Mouse (Mus musculus) embryonic facial prominence, embryonic 15.5 days (tissue): ENCODE measurements around the gene Iqgap2. TPM values are rescaled to one million over a fixed set of nuclear protein-coding genes. Genes with fewer than 3 reads are reported as not detected.
A peak's percentile ranks its signal among the peaks of the same experiment; 100 is the strongest.

Experiments
- ATAC-seq: fragments of 200-750 bp; cut with Nextera tagmentation; 2 replicates; pipeline ENCODE4 v1.8.0; 2017; ENCODE audit warnings: low read depth, moderate TSS enrichment; ENCODE audit not compliant: insufficient number of reproducible peaks, low FRiP score, low TSS enrichment
- H3K27ac ChIP-seq: fragments of 300-500 bp; sonication (generic); replicated peaks from 2 replicates; pipeline ENCODE4 v1.5.1; 2015; ENCODE audit warnings: mild to moderate bottlenecking, inconsistent platforms
- H3K27me3 ChIP-seq: fragments of 300-500 bp; sonication (generic); 2 replicates; pipeline ENCODE4 v1.6.1; 2015; ENCODE audit warnings: inconsistent platforms
- H3K36me3 ChIP-seq: fragments of 300-500 bp; sonication (generic); 2 replicates; pipeline ENCODE4 v1.6.1; 2015; ENCODE audit warnings: mild to moderate bottlenecking, inconsistent platforms
- H3K4me1 ChIP-seq: fragments of 300-500 bp; sonication (generic); 2 replicates; pipeline ENCODE4 v1.6.1; 2015; ENCODE audit warnings: inconsistent platforms
- H3K4me2 ChIP-seq: fragments of 300-500 bp; sonication (generic); replicated peaks from 2 replicates; pipeline ENCODE4 v1.6.1; 2015; ENCODE audit warnings: mild to moderate bottlenecking, inconsistent platforms
- H3K4me3 ChIP-seq: fragments of 300-500 bp; sonication (generic); replicated peaks from 2 replicates; pipeline ENCODE4 v1.5.1; 2015; ENCODE audit warnings: mild to moderate bottlenecking, inconsistent platforms
- H3K9ac ChIP-seq: fragments of 300-500 bp; sonication (generic); 2 replicates; pipeline ENCODE4 v1.6.1; 2015; ENCODE audit warnings: inconsistent platforms
- H3K9me3 ChIP-seq: fragments of 300-500 bp; sonication (generic); replicated peaks from 2 replicates; pipeline ENCODE4 v1.6.1; 2016; ENCODE audit warnings: inconsistent platforms
- WGBS: fragments of 180-500 bp; shearing (Covaris S2); methylation state at CpG from one replicate; pipeline ENCODE4 v1.1.7; 2015; 5-methylcytosine and 5-hydroxymethylcytosine counted together
- polyA plus RNA-seq: library from polyadenylated mRNA; unstranded; fragments of >200 nt; fragmentation: Nextera tagmentation; extraction: Ambion mirVana; gene quantifications from 2 replicates; pipeline ENCODE4 v1.2.1, GENCODE M21; 2015

Iqgap2 gene
- polyA plus RNA-seq, 1 experiment from 2014 or later = 20.4 TPM

- no peak for ATAC-seq
- peaks cover 8% of the 10 kb centered on the region; the same call in 1 of the 2 replicates for H3K4me1 ChIP-seq
- WGBS = 85% methylated on average over 6 of the region's 6 CpGs
- H3K27ac ChIP-seq = no peak overlapping the region
- H3K27me3 ChIP-seq = no peaks in the 10 kb centered on the region
- no peak overlapping the region for H3K9ac ChIP-seq
- no peaks in the 10 kb centered on the region for H3K36me3 ChIP-seq
- H3K9me3 ChIP-seq = no peaks in the 10 kb centered on the region
- H3K4me2 ChIP-seq = no peak overlapping the region
- no peak overlapping the region for H3K4me3 ChIP-seq
These were observed 9.7 kb downstream of the Iqgap2 start for GRCm38 (mm10) chr13:95882001-95882400.

- Histone ChIP-seq H3K4me1 (peaks cover 8% of the 10 kb centered on the region; the same call in 1 of the 2 replicates), H3K4me2 (no peak overlapping the region), H3K36me3 (no peaks in the 10 kb centered on the region), H3K9ac (no peak overlapping the region), H3K4me3 (no peak overlapping the region), H3K9me3 (no peaks in the 10 kb centered on the region), H3K27me3 (no peaks in the 10 kb centered on the region), H3K27ac (no peak overlapping the region)
- 88% methylated on average over 9 of the region's 9 CpGs for WGBS
- ATAC-seq = no peak
These were observed 10.3 kb downstream of the Iqgap2 start for GRCm38 (mm10) chr13:95881427-95881826.

- no peak overlapping the region for H3K9ac ChIP-seq
- WGBS = 38% methylated on average over 6 of the region's 6 CpGs
- H3K27me3 ChIP-seq = no peaks in the 10 kb centered on the region
- no peaks in the 10 kb centered on the region for H3K36me3 ChIP-seq
- H3K4me3 ChIP-seq = no peak overlapping the region
- H3K4me1 ChIP-seq = peaks cover 8% of the 10 kb centered on the region; the same call in 1 of the 2 replicates
- no peak overlapping the region for H3K4me2 ChIP-seq
- no peaks in the 10 kb centered on the region for H3K9me3 ChIP-seq
- no peak for ATAC-seq
- H3K27ac ChIP-seq = no peak overlapping the region
These were observed 11.1 kb downstream of the Iqgap2 start for GRCm38 (mm10) chr13:95880633-95881032.

DNA sequence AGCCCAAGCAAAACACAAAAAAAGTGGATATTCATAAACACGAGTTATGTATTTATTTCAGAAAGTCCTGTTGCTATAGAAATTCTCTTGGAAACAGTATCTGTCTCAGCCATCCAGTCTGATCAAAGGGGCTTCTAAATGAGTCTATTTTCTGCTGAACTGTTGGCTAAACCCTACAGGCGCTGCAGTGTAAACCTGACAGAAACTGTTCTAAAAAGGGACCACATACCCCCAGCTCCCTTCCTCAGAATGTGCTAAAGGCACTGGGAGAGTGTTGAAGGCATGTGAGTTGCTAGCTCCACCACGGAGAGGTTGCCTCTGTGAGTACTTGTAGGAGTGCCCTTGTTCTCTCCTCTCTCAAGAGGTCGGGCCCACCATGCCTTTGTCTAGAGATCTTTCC, 19.7 kb downstream of the Iqgap2 start:
- Histone ChIP-seq H3K4me2 (no peak overlapping the region), H3K36me3 (no peaks in the 10 kb centered on the region), H3K9ac (no peak overlapping the region), H3K9me3 (no peaks in the 10 kb centered on the region), H3K27me3 (no peaks in the 10 kb centered on the region), H3K4me3 (no peak overlapping the region), H3K27ac (0 out of 2 replicates have a peak overlapping the region, but pooled peaks have one; percentile 7), H3K4me1 (peaks cover 29% of the 10 kb centered on the region)
- no peak for ATAC-seq
- WGBS = 42% methylated on average over 4 of the region's 4 CpGs

GRCm38 (mm10) chr13:95870626-95871025, 21.1 kb downstream of the Iqgap2 start:
- H3K9me3 ChIP-seq = no peaks in the 10 kb centered on the region
- WGBS = 87% methylated on average over 7 of the region's 8 CpGs

GRCm38 (mm10) chr13:95868896-95869540, 22.7 kb downstream of the Iqgap2 start:
- Histone ChIP-seq H3K4me2 (no peak overlapping the region), H3K27ac (no peak overlapping the region), H3K9ac (no peak overlapping the region), H3K9me3 (no peaks in the 10 kb centered on the region), H3K4me3 (no peak overlapping the region), H3K27me3 (no peaks in the 10 kb centered on the region), H3K4me1 (peaks cover 35% of the 10 kb centered on the region), H3K36me3 (no peaks in the 10 kb centered on the region)
- ATAC-seq = no peak
- 68% methylated on average over 8 of the region's 8 CpGs for WGBS

More at GRCm38 (mm10) chr13:95870626-95871025, 21.1 kb downstream of the Iqgap2 start:
- H3K4me1 ChIP-seq = peaks cover 33% of the 10 kb centered on the region
- ATAC-seq = no peak
- no peaks in the 10 kb centered on the region for H3K36me3 ChIP-seq
- H3K4me3 ChIP-seq = no peak overlapping the region
- H3K9ac ChIP-seq = no peak overlapping the region
- no peak overlapping the region for H3K4me2 ChIP-seq
- no peak overlapping the region for H3K27ac ChIP-seq
- no peaks in the 10 kb centered on the region for H3K27me3 ChIP-seq

GRCm38 (mm10) chr13:95862201-95862600, 29.5 kb downstream of the Iqgap2 start:
- no peak overlapping the region for H3K4me2 ChIP-seq
- H3K4me1 ChIP-seq = peaks cover 10% of the 10 kb centered on the region; the same call in 1 of the 2 replicates
- 54% methylated on average over 8 of the region's 8 CpGs for WGBS
- no peaks in the 10 kb centered on the region for H3K9me3 ChIP-seq
- ATAC-seq = no peak
- no peak overlapping the region for H3K27ac ChIP-seq
- no peak overlapping the region for H3K9ac ChIP-seq
- H3K36me3 ChIP-seq = no peaks in the 10 kb centered on the region
- no peaks in the 10 kb centered on the region for H3K27me3 ChIP-seq
- H3K4me3 ChIP-seq = no peak overlapping the region

GRCm38 (mm10) chr13:95859271-95859670, 32.5 kb downstream of the Iqgap2 start:
- no peak overlapping the region for H3K9ac ChIP-seq
- 68% methylated on average over 4 of the region's 4 CpGs for WGBS
- no peak overlapping the region for H3K4me3 ChIP-seq
- no peak for ATAC-seq
- no peak overlapping the region for H3K4me2 ChIP-seq
- 0 out of 2 replicates have a peak, but pooled peaks cover 4% of the 10 kb centered on the region for H3K4me1 ChIP-seq
- no peaks in the 10 kb centered on the region for H3K36me3 ChIP-seq
- H3K27ac ChIP-seq = no peak overlapping the region
- H3K27me3 ChIP-seq = no peaks in the 10 kb centered on the region
- no peaks in the 10 kb centered on the region for H3K9me3 ChIP-seq

DNA sequence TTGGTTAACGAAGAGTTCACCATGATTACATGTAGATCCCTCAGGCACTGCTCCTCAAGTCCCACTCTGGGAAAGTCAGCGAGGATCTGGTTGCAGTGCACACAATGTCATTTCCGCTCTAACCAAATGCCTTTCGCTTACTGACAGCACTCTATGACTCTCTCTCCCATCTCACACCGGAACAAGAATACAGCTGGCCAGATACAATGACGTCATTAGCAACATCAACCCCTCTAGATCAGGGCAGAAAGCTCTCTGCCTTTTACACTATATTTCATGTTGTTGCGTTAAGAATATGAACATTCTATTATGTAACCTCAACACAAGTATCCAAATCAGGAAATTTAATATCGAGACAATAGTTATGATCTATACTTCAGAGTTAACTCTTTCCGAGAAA, 32.9 kb downstream of the Iqgap2 start:
- H3K27me3 ChIP-seq = no peaks in the 10 kb centered on the region
- H3K9ac ChIP-seq = no peak overlapping the region
- no peak overlapping the region for H3K27ac ChIP-seq
- ATAC-seq = no peak; the same call in 1 of the 2 replicates
- no peak overlapping the region for H3K4me2 ChIP-seq
- no peak overlapping the region for H3K4me3 ChIP-seq
- H3K36me3 ChIP-seq = no peaks in the 10 kb centered on the region
- H3K4me1 ChIP-seq = 0 out of 2 replicates have a peak, but pooled peaks cover 4% of the 10 kb centered on the region
- 72% methylated on average over 9 of the region's 9 CpGs for WGBS
- no peaks in the 10 kb centered on the region for H3K9me3 ChIP-seq

GRCm38 (mm10) chr13:95855537-95855936, 36.2 kb downstream of the Iqgap2 start:
- Histone ChIP-seq H3K4me1 (0 out of 2 replicates have a peak, but pooled peaks cover 6% of the 10 kb centered on the region), H3K27ac (no peak overlapping the region), H3K4me3 (no peak overlapping the region), H3K9ac (no peak overlapping the region), H3K9me3 (no peaks in the 10 kb centered on the region), H3K4me2 (no peak overlapping the region), H3K36me3 (no peaks in the 10 kb centered on the region), H3K27me3 (no peaks in the 10 kb centered on the region)
- ATAC-seq = no peak
- 91% methylated on average over 4 of the region's 4 CpGs for WGBS

GRCm38 (mm10) chr13:95851611-95852010, 40.1 kb downstream of the Iqgap2 start:
- Histone ChIP-seq H3K4me1 (peaks cover 18% of the 10 kb centered on the region), H3K4me2 (no peak overlapping the region), H3K9ac (no peak overlapping the region), H3K27me3 (no peaks in the 10 kb centered on the region), H3K9me3 (no peaks in the 10 kb centered on the region), H3K27ac (no peak overlapping the region), H3K4me3 (no peak overlapping the region), H3K36me3 (no peaks in the 10 kb centered on the region)
- 57% methylated on average over 4 of the region's 4 CpGs for WGBS
- no peak for ATAC-seq

GRCm38 (mm10) chr13:95850451-95850850, 41.3 kb downstream of the Iqgap2 start:
- Histone ChIP-seq H3K27ac (no peak overlapping the region; the same call in 1 of the 2 replicates), H3K4me1 (peaks cover 18% of the 10 kb centered on the region)
- WGBS = 37% methylated on average over 5 of the region's 5 CpGs

More at GRCm38 (mm10) chr13:95850451-95850850, 41.3 kb downstream of the Iqgap2 start:
- Histone ChIP-seq H3K9ac (no peak overlapping the region), H3K4me2 (no peak overlapping the region), H3K36me3 (no peaks in the 10 kb centered on the region), H3K9me3 (no peaks in the 10 kb centered on the region), H3K27me3 (no peaks in the 10 kb centered on the region), H3K4me3 (no peak overlapping the region)
- no peak for ATAC-seq
